Mouse (Mus musculus) neutrophil, adult 59 days (primary cell): ENCODE results near the gene Hs3st2. TPM values are rescaled to one million over a fixed set of nuclear protein-coding genes. Genes with fewer than 3 reads are reported as not detected.

ENCODE experiments used
- total RNA-seq, 2 experiments: library from RNA; stranded (reverse); gene quantifications; 1 replicate in 1 of 2; 2 replicates in 1 of 2; pipeline ENCODE4 v1.2.4; 2023

The Hs3st2 gene
- not detected for total RNA-seq

GRCm38 (mm10) chr7:121391225-121391983, at the start of gene Hs3st2:
Gene Hs3st2, plus strand, starts transcription at chr7:121391859.

